Mouse (Mus musculus) gastrocnemius, adult 18-20 months (tissue): ENCODE measurements at regions not wholly inside any gene's neighbourhood (a gene's known extent, or its start where the extent isn't known, plus 50 kb on each side); places are given as distances from the start of the nearest gene placed in this dataset.
A peak's percentile ranks its signal among the peaks of the same experiment; 100 is the strongest.

Experiments used
- DNase-seq: peaks from one replicate; pipeline ENCODE4 v3.0.0; 2021; ENCODE audit warnings: low spot score

DNA sequence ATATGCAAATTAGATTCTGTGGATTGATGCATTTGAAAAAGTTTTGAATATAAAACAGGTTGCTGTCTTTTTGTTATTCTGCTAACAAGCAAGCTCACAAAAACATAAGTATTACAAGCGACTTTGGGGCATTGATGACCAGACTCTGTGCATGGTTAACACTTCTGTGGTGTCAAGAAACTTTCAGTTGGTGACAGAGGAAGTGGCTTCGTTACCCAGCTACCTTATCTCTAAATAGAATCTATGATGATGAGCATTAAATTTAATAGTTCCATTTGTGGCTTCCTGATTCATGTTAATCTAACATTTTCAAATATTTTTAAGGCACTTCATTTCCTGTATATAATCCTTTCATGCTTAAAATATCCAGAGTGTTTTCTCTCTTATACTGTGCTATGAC lies 100.8 kb downstream of the Tm2d1 start:
- no peak for DNase-seq

DNA sequence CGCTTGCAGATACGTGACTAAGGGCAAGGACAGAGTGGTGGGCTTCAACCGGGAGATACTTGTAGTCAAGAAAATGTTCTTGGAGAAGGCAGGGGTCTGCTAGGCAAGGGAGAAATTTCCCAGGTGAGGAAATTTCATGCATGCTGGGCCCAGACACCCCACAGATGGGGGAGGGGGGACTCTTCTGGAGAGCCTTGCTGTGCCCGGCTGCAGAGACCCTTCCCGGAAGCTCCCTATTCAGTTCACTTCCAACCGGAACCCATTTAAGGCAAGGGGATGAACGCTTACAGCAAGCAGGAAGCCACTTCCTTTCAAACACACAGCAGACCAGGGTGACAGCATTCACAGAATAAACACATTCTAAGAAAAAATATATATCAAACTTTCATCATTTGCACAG lies 124.8 kb downstream of the Tm2d1 start:
- DNase-seq = no peak

DNA sequence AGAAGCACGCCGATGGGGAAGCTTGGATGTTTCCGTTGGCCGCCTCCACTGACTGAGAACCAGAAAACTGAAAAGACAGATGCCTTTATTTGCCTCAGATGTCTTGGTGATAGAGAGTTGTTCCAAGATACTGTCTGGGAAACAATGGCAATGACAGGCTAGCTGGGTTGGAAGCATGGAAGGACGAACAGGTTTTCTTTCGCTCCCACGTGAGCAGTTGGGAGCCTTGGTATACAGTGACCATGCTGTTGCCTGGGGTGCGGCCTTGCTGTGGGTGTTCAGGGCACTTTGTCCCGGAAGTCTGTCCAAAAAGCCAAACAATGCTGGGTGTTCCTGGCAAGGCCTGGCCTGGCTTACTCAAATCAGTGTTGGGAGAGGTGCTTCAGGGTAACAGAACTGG lies 125.4 kb downstream of the Tm2d1 start:
- peak; percentile 49 for DNase-seq

DNA sequence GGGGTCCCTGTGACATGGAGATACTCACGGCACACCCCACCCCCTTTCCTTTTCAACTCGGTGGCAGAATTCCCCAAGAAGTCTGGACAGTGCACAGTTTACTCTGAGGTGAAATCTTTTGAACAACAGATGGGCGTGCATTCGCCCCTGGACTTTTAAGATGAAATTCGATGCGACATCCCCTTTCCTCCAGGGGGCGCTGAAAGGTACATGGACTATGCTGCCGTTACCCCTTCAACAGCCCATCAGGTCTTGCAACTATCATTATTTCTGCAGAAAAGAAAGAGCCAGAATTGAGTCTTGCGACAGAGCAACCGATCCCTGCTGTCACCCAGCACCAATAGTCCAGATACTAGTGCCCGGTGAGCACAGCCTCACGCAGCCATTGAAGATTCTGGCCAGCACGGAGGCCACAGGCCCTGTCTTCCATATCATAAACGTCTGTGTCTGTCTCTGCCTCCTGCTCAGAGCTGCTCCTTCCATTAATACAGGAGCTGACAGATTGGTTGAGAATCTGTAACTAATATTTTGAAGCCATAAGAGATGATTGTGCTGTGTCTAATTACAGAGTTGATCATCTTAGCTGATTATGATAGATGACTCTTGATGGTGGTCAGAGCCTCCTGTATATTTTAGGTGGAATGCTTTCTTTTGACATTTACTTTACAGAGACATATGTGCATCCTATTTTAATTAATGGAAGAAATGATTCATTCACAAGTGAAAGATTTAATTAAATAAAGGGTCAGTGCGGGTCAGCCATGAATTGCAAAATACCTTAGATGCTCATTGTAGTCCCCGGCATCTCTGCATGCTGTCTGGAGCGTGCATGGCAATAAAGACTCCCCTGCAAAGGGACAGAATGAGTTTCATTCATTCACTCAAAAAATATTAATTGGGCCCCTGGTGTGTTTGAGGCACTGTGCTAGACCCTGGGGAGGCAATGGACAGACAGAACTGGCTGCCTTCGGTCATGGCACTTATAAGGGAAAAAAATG lies 128.0 kb downstream of the Tm2d1 start:
- DNase-seq = peak; percentile 31

DNA sequence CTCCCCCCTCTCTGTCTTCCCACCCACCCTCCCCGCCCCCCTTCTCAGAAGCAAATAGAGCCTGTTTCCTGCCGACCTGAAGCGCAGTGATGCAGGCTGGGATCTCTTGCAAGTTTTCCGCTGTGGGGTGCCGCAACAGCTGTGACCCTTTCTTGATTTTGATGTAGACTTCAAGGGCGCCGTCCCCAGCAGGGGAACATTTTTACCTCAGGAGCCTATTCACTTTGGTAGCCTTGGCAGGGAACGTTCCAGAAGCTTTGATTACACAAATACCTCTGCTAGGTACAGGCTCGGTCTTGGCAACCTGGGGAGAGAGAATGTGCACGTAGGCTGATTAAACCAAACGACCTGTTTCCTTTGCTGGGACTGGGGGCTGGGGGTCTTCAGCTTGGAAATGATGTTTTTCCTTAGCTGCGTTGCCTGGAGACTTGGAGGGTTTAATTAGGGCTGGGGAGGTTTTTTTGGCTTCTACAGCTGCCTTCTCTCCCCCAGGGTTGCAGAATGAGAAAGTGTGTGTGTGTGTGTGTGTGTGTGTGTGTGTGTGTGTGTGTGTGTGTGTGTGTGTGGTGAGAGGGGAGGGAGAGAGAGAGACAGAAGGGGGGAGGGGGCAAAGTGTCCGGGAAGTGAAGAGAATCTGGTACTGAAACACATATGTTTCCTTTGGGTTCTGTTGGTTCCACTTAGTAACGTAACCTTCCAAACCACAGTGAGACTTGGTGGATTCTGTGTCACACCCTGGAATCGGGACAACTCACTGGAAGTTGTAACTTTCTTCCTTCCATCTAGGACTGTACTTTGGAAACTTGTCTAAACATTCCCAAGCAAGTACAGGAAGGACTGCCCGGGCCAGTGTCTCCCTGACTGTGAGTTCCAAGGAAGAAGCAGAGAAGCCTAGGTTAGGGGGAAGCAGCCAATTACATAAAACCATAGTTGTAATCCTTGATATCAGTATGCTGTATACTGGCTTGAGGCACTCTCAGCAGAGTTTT lies 138.9 kb downstream of the Tm2d1 start:
- DNase-seq = peak; percentile 34

DNA sequence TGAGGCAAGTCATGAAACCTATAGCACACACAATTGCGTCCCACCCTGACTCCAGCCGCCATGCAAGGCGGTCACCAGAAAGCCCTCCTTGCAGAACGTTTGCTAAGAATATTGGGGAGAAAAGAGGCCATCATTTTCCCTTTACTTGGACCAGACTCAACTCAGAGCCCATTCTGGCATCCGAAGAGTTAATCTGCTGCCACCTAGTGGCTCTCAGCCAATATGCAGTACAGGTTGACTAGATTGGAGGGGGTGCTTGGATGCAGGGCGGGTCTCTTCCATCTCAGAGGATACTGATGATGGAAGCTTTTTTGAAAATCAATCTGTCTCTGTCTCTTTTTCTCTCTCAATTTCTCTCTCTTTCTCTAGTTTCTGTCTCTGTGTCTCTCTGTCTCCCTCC lies 139.6 kb downstream of the Tm2d1 start:
- DNase-seq = no peak

DNA sequence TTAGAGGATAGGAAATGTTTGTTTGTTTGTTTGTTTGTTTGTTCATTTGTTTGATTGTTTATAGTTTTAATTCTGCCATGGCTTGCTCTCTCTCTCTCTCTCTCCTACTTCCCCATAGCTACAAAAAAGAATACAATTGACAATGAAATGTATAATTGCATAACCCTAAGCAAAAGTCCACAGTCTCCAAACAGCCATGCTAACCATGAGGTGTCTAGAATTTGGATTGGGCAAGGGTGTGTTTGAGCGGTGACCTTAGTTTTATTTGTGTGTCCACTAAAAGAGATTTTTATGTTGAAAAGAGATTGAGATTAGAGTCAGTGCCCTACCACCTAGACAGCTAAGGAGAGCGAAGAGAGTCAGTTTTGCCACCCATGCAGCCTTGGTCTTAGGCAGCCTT lies 141.2 kb downstream of the Tm2d1 start:
- no peak for DNase-seq

DNA sequence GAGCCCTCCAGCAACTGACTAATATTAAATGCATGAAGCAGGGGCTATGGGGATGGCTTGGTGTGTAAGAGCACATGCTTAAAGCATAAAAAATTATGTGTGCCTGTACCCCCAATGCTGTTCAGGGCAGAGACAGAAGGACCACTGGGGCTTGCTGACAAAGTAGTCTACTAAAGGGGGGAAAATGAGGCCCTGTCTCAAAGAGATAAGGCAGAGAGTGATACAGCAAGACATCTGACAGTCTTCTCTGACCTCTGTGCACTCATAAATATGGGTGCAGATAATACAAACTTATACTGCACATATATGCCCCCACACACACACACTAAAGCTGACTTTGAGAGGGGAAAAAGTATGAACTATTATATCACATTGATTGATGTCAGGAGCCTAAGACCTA lies 142.8 kb downstream of the Tm2d1 start:
- DNase-seq = no peak

DNA sequence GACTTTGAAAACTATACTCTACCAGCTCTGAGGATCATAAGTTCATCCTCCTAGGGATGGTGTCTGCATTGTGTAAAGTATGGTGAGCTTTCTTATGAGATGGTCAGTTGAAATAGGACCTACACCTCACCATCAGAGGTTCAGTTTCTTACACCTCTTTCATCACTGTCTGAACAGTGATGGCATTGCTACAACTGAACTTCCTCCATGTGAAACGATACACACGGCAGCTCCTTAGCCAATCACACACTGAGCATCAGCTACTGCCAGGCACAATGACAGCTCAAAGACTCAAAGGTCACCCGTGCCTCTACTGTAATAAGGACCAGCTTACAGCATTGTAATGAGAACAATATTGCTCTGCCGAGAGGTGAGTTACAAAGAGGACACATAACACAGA lies 145.0 kb downstream of the Tm2d1 start:
- DNase-seq = no peak

DNA sequence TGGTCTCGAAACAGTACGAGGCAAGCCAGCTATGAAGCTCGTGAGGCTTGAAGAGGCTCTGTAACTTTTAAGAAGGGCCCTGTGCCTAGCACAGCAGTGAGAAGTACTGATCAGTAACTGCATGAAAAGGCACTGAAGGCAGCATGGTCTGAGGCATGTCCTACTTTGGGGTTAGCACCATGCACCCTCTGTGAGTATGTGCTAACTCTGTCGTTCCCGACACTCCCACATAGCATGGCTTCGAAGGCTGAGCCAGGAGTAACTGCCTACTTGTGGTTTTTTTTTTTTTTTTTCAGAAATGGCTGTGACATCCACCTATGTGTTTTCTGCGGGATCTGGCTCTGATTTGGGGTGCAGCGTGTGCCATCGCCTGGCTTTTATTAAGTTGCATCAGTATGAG lies 145.6 kb downstream of the Tm2d1 start:
- no peak for DNase-seq

DNA sequence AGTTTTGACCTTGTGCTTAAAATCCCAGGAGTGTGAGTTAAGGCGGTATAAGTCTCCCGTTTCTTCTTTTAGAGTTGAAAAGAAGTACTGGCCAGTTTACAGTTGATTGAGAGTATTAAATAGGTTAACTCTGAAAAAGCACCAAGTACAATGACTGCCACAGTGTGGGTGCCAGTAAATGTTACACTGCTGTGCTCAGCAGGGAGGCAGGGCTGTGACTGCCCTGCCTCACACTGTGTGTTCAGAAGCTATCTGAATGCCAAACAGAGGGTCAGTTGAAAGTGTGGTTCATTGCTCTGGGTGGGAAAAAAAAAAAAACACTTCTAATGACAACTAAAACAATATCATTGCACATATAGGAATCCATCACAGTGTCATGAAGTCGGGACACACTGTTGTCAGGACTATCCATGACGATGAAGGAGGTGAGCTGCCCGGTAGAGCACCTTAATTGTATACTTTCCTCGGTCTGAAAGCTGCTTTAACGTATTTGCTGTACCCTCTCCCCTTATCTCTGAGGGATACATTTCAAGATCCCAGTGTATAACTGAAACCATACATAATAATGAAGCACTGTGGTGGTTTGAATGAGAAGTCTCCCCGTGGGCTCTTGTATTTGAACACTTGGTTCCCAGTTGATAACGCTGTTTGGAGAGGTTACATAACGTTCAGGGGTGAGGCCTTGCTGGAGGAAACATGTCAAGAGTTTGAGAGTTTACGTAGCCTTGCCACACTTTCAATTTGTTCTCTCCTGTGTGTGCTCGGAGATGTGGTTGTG lies 146.9 kb downstream of the Tm2d1 start:
- DNase-seq = no peak

DNA sequence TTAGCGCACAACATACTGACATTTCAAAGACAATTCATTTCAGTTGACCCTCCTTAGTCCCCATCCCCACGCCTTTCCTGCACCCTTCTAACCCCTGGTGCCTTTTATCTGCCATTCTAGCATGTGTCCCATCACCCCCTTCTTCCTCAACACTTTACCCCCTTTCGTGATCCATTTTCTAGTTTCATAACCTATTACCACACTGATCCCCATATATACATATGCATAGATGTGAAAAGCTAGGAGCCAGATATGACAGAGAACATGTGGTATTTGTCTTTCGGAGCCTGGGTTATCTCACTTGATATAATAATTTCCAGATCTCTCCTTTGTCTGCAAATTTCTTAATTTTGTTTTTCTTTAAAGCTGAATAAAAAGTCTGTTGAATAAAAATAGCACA lies 154.9 kb downstream of the Tm2d1 start:
- DNase-seq = no peak

DNA sequence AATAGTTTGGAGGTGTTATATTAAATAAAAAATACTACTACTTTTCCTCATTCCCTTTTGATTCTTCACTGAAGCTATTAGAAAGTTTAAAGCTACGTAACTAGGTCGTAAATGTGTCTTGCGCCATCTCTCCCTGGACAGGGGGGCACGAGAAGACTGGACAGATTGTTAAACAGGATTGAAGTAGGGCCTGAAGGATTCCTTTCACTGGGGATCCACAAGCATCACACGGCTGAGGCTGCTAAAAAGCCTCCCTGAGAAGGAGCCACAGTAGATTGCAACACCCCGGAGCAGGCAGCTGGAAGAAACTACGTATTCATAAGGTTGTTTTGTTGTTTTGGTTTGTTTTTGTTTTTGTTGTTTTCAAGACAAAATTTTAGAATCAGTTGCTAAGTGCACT lies 158.7 kb downstream of the Tm2d1 start:
- DNase-seq = no peak

DNA sequence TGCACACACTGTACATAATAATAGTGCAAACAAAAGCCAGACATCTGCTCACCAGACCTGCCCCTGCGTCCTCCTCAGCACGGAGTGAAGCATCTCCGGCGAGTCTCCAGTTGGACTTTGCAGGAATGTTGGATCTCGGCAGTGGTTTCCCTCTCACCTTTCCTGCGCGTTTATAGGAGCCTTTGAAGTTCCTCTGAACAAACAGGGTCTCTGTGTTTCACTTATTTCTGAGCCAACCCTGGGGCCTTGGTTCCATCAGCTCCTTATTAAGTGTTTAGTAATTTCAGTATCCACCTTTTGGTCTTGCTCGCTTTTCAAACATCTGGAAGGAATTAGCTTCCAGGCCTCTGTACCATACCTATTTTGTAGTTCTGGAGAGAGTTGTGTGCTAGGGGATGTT lies 159.7 kb downstream of the Tm2d1 start:
- DNase-seq = no peak

DNA sequence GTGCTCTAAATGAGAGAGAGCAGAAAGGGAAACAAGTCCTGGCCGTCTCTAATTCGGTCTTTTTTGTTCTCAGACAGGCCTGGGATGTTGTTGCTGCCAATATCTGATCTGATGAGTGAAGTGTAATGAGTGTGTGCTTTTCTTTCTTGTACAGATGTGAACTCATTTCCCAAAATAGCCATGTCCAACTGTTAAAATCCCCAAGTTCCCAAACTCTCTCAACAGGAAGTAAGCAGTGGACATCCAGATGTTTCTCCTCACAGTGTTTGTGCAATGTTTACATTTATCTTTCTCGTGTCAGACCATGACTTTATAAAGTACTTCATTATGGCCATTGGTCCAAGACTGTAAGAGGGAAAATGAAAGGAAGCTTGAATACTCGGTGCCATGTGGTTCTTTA lies 161.5 kb downstream of the Tm2d1 start:
- no peak for DNase-seq

DNA sequence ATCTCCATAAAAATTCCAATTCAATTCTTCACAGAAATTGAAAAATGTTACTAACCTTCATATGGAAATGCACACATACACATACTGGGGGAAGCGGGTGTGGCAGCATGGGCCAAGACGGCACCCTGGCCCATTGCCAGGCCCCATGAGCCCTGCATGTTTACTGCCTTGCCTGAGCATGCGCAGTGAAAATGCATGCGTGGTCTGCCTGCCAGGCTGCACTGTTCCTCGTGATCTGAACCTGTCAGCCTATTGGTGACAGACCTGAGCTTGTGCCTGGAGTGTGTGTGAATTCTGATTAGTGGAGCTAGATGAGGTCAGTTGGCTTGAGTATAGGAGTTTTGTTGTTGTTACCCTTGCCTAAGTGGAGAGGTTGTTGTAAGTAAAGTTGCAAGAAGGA lies 167.9 kb downstream of the Tm2d1 start:
- DNase-seq = no peak

DNA sequence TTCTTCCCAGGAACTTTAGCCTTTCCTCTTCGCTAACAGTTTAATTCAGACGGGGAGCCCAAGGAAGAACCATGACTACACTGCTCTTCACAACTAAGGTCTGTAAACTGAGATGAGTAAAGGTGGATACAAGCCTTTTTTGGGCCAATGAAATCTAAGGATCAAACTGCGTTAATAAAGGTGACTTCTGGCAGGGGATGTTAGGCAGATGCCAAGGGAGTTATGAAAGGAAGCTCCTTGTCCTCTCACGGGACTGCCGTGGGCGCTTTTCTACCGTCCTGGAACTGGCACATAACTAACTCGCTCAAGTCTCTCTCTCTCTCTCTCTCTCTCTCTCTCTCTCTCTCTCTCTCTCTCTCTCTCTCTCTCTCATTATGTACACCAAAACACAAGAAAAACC lies 175.7 kb downstream of the Tm2d1 start:
- DNase-seq = no peak

DNA sequence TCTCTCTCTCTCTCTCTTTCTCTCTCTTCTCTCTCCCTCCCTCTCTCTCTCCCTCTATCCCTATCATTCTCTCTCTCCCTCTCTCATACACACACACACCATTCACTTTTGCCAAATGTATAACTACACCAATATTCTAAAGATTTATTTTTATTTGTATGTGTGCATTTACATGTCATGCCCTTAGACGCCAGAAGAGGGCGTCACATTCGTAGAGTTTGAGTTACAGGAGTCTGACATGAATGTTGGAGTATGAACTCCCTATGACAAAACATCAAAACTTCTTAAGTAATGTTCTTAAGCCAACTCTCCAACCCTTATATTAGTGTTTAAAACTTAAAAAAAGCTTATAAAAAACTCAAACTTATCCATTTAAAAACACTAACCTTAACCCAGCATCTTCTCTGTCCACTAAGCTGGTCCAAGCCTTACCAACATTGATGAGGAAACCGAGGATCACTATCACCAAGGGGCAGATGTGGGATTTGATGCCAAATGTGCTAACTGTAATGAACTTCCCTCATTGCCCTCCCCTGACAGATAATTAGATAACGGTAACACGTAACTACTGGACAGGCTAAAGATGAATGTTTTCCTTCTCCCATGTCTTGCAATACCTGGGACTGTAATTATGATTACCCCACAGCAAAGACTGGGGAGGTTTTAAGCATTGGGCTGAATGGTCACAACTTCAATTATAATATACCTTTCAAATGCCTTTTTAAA lies 176.7 kb downstream of the Tm2d1 start:
- no peak for DNase-seq

DNA sequence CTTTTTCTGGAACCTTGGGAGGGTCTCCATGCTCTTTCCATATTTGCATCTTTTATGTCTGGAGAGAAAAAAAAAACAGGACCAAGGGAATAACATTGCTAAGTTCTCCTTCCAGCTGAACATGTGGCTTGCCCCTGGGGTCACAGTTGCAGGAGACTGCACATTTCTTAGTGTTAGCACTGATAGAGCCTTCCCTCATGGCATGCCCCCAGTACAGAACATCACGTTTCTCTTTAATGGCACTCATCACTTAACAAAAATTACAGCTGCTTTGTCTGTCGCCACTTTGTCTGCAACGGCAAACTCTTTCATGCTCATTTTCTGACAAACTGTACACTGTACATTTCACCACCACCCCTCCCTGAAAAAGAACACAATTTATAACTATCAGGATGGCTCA lies 180.0 kb downstream of the Tm2d1 start:
- DNase-seq = no peak

DNA sequence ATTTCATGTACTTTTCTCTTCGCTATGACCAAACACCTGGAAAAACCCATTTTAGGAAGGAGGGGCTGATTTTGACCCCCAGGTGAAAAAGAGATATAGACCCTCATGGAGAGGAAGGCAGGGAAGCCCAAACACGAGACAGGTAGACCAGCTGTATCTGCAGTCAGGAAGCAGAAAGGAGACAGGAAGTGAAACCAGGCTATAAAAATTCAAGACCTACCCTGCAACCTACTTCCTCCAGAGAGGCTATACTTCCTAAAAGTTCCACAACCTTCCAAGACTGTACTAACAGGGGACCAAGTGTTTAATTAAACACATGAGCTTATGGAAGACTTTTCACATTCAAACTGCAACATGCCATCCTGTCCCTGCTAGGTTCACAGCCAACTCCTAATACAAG lies 180.9 kb downstream of the Tm2d1 start:
- no peak for DNase-seq

DNA sequence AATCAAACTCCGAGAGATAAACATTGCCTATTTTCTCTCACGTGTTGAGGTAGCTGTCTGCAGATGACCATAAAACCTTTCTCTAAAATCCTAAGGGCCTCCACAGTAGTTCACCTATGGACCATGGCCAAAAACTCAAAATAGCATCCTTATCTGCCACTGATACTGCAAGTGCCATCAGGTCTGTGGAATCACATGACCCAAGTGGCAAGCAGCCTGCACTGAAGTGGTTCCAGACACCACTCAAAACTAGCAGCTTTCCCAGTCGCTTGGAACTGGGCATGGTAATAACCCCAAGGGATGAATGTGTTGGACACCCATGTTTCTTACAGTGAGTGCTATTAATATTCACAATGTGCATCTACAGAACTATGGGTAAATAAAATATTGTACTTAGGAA lies 182.0 kb downstream of the Tm2d1 start:
- DNase-seq = no peak
